Mouse (Mus musculus) spleen, adult 12 weeks (tissue): Measurements from ENCODE around the gene Rbm25.

ENCODE experiments used
- DNase-seq: peaks from one replicate; pipeline ENCODE4 v3.0.0; 2022; ENCODE audit warnings: low spot score

Rbm25 gene

DNA sequence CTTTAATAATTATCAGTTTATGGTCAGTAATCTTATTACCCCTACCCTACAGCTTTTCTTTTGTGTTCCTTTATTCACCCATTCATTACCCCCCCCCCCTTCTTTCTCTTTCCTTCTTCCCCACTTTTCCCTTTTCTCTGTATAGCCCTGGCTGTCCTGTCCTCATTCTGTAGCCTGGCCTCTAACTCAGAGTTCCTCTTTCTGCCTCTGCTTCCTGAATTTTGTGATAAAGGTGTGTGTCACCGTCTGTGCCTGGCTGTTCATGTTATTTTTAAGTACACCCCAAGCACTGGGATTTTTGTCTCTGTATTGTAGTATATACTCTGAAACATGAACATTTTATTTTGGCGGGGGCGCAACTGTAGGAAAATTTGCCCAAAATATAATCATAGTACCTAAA is 19.3 kb downstream of the Rbm25 start:
- no peak for DNase-seq

DNA sequence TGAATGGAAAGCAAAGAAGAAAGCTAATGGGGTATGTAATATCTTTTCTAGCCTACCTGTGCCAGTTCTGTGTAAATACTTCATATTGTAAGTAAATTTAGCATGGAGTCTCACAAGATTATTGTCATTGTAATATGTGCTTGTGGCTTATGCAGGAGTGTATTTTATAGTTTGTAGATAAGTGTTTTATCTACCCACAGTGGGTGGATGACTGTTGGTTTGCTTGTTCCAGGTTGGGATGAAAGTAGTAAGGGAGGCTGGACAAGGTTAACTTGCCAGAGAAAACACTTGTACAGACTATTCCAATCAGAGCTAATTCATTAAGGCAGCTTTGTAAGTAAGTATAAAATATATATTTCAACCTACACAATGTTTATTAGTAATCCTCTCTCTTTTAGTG is 20.4 kb downstream of the Rbm25 start:
- no peak for DNase-seq

DNA sequence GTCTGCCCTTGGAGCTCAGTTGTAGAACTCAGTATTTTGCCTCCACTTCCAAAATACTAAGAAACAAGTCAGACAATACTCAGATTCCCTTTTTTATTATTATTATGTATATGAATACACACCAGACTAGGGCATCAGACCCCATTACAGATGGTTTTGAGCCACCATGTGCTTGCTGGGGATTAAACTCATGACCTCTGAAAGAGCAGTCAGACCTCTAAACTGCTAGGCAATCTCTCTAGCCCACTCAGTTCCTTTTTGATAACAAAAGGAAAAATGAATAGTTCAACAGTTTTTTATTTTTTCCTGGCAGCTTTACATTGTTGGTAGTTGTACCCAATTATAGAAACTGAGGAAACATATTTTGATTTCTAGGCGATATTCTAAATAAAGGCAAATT is 54.4 kb downstream of the Rbm25 start:
- no peak for DNase-seq

DNA sequence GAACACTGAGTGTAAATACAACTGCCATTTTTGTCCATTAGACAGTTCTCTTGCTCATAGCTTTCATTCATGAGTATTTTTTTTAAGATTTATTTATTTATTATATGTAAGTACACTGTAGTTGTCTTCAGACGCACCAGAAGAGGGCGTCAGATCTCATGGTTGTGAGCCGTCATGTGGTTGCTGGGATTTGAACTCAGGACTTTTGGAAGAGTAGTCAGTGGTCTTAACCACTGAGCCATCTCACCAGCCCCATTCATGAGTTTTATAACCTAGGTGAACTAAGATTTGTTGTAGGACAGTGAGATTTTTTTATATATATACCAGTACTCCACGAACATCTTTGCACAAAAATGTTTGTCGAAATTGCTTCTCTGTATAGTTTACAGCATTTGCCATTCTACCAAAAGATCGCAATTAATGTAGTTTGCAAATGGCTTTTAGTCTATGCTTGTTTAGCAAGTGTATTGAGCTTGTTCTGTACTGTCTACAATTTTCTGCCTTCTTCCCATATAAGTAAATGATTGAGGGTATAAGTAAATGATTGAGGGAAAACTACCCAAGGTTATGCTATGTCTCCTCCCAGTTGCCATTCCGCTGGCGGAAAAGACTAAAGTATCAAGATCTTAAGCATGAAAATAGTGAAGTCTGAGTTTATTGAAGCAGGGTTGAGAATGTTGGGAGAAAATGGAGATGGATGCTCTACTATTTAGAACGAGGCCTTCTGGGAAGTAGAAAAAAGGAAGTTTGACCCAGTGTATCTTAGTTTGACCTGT is 55.7 kb downstream of the Rbm25 start:
- no peak for DNase-seq

DNA sequence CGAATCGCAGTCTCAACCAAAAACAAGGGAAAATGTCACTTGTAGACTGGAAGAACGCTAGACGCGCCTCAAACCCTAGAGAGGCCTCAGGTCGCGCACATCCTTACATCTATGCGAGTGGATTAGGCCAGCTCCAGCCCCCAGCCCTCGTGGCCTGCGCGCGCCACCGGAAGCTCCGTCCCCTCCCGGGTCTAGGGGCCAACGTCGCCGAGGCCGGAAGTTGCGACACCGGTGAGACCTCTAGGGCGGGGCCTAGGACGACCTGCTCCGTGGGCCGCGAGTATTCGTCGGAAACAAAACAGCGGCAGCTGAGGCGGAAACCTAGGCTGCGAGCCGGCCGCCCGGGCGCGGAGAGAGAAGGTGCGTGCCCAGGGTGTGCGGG is 56.9 kb downstream of the Rbm25 start, which contains the start of gene Psen1:
Psen1 (plus strand) TSS at position 219 of the 382 bp plus-strand sequence.
- DNase-seq = peak; percentile 90

DNA sequence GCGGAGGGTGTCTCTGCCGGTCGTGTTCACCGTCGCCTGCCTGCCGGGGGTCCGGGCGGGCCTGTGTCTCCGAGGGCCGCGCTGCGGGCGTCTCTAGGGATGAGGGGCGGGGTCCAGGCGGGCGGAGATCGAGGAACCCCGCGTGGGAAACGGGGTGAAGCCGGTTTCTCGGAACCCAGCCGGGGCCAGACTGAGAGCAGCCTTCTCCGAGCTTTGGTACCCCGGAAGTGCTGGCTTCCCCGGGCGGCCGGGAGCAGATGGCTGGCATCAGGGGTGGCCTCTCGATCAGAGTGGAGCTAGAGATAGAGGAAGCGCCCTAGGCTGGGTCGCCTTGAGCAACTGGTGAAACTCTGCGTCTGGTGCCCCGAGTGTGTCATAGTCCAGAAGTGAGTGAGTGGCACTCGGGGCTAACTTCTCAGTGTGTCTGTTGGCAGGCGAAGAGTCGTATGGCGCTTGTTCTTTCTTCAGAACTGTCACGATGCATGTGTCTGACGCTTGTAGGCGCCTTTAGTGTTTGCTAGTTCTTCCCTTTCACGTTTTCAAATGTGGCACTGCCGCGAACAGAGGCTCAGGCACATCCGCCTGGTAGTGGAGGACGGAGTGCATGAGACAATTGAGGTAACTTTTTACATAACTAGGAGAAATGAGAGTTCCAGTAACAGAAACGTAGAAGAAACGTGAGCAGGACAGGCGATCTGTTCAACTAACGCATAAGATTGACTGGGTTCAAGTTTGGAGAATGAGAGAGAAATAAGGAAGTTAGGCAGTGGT is 57.5 kb downstream of the Rbm25 start:
- no peak for DNase-seq

DNA sequence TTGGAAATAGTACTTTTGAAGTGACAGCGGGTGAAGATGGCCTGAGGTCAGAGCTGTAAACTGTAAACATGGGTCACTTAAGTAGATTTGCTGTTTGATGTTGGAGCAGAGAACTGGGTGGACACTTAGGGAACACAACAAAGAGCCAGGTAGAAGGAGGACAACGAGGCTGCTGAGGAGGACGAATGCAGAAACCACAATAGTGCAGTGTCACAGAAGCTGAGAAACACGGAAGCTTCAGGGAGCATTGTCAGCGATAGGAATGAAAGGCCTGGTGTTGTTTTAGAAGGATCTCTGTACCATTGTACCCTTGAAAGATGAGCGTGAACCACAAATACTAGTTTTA is 58.0 kb downstream of the Rbm25 start:
- DNase-seq = no peak

DNA sequence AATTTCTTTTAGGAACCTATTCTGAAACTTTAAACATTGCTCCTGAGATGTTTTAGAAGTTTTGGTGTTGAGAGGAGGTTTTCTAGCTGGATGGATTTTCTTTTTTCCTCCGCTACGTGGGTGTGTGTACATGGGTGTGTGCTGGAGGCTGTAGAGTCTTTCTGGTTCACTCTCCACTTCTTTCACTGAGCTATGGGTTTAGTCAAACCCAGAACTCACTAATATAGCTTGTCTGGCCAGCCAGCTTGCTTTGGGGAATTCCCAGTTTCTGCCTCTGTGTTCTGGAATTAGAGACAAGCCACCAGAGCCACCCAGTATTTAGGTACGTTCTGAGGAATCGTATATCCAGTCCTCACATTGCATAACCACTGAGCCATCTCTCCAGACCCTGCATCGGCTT is 63.0 kb downstream of the Rbm25 start:
- DNase-seq = no peak

DNA sequence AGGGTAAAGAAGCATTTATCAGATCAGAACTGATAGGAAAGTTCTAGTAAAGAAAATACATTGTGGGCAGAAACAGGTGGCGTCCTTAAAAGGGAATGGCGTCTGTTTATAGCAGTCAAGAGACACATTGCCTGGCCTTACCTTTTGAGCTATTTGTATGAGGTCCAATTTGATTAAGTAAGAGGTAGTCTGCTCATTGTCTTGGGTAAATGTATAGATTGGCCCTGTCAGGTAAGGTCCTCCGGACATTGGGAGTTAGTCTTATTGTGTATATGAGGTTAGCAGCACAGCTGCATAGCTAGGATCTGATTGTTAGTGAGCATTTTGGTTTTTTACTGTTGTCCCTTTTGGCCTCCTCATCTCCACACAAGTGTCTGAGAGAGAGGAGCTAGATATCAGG is 63.6 kb downstream of the Rbm25 start:
- DNase-seq = no peak

DNA sequence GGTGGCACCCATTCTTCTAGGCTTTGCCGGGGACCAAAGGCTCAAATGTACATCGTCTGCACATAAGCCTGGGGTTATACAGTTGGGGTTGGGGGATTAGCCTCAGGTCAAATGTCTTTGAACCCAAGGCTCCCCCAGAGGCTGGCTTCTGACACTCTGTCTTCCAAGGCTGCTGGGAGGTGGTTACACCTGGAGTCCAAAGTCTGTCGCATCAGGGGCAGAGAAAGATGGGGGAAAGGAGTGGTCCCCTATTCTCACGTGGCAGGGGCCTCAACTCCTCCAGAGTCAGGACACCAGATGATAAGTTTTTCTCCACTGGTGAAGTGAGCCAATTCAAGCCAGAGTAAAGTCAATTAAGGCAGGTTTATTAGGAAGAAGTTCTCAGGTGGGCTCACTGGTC is 67.6 kb downstream of the Rbm25 start:
- no peak for DNase-seq

DNA sequence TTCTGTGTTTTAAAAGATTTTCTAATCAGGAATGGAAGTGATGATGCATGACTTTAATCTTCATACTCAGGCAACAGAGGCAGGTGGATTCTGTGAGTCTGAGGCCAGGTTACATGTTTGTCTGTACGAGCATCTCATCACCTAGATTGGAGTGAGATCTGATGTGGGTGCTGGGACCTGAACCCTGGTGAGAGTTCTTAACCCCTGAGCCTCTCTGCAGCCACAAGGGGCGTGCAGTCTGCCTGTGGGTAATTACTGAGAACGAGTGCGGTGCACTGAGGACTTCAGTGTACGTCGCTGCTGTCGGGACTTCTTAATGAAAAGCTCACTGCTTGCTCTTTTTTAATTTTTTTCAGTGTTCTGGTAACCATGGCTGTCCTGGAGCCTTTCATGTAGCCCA is 70.6 kb downstream of the Rbm25 start:
- no peak for DNase-seq

DNA sequence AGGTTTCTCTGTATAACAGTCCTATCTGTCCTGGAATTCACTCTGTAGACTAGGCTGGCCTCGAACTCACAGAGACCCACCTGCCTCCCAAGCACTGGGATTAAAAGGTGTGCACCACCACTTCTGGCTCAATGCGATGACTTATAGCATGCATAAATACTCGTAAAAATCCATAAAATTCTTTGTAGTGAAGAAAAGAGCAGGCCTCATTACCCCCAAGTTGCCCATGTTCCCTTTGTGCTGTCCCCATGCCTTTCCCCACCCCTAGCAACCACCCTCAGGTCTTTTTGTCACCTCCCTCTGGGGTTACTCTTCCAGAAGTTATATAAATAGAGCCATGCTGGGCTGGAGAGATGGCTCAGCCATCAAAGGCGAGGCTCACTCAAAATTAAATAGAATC is 71.8 kb downstream of the Rbm25 start:
- no peak for DNase-seq

DNA sequence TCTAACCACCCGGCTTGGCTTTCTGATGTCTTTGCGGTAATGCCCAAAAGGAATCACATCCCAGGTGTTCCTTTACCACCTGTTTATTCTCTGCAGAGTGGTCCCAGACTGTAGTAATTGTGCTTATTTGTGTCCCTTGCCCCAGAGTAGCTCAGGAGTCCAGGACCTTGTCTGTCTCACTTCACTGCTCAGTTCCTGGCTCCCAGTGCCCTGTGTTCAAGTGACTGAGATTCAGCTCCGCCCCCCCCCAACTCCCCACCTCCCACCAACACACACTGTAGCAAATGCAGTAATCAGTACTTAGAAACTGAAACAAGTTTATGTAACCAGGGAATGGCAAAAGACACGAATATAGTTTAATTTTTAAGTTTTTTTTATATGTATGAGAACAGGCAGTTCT is 75.9 kb downstream of the Rbm25 start:
- no peak for DNase-seq

DNA sequence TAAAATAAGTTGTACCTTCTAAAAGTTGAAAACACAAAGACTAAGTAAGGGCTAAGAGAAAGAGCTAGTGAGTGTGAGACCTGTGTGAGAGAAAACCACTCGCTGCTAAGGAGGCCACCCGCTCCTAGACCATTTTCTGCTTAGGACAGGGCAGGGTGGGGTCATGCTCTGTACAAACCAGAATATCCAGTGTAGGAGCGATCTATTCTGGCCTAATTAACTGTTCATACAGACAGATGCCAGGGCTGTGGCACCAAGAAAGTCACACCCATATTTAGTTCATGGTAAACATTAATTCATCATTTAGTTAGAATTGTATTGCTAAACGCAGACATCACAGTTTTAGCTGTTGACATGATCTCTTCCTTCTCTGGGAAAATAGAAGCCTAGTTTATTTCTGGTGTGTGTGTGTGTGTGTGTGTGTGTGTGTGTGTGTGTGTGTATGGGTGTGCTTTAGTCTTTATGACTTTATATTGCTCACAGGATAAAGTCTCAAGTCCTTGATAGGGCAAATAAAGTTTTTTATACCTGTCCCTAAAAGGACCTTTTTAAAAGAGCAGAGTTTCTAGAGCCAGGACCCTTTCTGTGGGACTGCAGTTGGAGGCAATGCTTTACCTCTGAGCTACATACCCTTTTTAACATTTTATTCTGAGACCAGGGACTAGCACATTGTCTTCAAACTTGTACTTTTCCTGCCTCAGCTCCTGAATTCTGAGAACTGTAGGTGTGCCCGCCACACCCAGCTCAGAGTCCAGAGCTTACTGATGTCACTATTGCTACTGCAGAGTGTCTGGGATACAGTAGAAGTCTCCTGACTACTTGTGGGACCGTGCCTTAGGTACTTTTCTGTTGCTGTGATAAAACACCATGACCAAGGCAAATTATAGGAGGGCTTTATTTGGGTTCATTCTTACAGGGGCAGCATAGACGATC is 77.4 kb downstream of the Rbm25 start:
- no peak for DNase-seq

DNA sequence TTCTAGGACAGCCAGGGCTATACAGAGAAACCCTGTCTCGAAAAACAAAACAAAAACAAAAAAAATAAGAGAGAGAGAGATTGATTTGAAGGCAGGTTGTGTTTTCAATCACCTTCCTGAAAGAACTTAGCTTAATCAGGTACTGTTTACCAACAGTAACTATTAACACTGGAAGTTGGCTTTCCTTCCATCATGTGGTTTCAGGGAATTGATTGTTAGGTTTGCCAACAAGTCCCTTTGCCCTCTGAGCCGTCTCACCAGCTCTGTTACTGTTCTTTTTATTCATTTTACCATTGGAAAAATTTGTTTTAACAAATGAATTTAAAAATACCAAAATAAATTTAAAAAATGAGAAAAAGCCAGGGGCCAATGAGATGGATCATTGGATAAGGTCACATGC is 78.9 kb downstream of the Rbm25 start:
- DNase-seq = no peak

DNA sequence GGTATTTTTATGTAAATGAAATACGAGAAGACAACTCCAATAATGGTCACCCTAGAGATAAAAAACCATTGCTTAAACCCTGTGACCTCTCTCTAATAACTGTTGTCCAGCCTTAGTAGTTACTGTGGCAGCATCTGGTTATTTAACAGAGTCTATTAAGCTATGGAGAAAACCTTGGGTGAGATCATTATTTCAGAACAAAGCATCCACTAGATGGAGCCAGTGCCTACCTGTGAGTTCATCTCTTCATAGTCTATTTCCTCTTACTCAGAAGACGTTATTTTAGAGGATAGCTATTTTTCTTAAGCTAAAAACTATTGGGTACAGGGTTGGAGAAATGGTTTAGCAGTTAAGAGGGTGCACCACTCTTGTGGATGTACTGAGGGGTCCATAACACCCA is 82.7 kb downstream of the Rbm25 start:
- no peak for DNase-seq

DNA sequence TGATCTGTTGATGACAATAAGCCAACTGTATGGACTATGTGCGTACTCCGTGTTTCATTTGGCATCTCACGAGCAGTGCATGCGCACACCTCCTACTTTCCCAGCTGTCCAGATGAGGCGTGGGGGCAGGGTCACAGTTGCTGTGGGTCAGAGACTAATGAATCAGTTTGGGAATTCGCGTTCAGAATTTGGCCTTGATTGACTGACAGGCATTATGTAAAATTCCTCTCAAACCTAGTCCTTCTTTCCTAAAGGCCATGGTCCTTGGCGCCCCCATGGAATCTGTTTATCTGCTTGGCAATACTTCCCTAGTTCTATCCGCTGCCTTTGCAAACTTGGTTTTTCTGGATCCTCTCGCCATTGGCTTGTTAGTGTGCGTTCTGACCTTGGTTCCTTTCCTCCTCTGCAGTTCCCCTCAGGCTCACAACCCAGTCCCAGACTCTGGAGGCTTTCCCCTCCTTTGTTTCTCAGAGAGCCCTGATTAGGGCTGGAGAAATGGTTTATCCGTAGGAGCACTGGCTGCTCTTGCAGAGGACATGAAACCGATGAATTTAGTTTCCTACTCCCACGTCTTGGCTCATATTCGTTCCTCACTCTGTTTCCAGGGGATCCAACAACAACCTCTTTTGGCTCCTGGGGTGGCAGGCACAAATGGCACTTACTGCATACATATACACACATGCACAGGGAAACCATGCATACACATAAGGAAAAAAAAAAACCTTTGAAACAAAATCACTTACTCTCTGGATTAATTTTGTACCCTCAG is 85.6 kb downstream of the Rbm25 start:
- no peak for DNase-seq

DNA sequence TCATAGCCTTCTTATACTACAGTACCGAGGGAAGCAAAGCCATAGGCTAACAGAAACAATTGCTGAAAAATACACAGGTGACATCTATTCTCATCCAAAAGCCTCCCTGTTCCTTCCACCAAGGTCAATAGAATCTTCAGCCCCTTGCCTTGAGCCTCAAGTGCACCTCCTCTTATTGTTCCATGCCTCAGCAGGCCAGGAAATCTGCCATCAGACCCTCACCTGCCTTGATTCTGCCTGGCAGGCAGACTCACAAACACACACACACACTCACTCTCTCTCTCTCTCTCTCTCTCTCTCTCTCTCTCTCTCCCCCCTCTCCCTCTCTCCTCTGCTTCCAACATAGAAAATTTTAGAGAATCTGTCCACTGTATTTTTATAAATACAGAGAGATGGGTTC is 88.4 kb downstream of the Rbm25 start:
- no peak for DNase-seq

DNA sequence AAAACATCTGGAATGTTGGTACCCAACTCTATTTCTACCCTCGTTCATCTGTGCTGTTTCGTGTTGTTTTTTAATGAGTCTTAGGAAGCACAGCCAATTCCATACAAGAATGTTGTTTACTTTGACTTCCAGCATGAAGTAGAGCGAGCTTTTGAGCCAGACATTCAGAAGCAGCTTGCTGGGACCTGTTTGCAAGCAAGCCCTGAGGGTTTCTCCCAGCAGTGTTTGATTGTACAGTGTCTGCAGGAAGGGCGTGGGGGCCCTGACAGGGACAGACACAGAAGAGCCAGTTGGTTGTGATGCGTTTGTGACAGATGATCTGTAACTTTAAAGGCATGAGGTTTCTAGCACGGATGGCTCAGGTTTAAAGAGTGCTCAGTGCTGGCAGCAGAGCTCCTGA is 90.2 kb downstream of the Rbm25 start:
- no peak for DNase-seq

DNA sequence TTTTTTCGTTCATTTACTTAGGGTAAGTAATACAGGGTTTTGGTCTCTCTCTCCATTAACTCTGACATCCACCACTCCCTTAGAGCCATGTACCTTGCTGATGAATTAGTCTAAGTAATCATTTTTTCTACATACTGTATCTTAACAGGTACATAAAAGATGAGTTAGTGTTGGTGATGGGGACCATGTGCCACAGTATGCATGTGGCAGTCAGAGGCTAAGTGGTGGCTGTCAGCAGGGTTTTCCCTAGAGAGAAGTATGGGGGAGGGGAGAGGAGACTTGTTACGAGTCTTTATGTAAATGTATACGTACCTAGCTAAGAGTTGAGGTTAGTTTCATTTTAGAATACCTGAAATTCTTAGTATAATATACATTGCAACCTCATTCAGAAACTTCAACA is 92.0 kb downstream of the Rbm25 start:
- no peak for DNase-seq

DNA sequence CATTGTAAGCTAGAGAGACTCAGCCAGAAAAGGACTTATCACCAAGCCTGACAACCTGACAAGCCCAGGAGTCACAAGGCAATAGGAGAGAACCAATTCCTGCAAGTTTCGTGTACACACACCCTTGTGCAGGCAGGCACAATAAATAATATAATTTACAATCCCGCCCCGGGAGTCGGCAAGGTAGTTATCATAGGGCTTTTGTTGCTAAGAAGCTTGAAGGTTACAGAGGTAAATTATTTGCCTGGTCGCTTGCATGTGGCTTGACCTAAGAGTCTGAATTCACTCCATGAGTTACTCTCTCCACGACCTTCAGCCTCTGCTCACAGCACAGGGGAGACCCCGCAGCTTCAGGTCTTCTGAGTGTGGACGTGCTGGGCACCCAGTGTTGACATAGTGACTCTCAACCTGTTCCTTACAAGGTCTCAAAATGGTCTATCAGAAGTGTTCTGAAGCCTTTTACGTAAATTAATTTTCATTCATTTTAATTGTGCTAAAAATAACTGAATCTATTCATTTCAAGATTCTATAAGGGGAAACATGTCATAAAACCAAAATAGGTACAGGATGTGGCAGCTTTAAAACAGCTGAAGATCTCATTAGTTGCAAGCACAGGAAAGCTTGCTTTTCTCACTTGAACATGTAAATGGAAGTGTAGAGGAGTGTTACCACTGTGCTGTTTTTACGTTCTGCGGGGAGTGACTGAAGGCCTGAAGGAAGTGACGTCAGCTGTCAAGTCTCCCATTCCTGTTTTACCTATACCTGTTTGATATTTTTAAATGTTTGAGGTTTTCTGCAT is 95.7 kb downstream of the Rbm25 start:
- no peak for DNase-seq
